Mouse (Mus musculus): ENCODE results near the gene Sox8.

Gene Sox8

GRCm38 (mm10) chr17:25555159-25555558 lies 15.3 kb downstream of the Sox8 start:
- no peak for DNase-seq

DNA sequence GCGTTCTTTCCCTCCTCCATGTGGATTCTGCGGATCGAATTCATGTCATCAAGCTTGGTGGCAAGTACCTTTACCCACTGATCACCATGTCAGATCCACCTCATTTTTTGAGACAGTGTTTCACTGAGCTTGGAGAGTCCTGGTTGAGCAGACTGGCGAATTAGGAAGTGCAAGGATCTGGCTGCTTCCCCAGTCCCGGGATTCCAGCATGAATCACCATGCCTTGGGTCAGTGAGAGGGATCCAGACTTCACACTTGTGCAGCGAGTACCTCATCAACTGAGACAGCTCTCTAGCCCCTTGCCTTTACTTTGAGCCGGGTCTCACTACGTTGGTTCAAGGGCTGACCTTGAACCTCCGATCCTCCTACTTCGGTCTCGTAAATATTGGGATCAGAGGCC lies 19.2 kb downstream of the Sox8 start:
- no peak for DNase-seq

- DNase-seq, result no peak
Measured at GRCm38 (mm10) chr17:25550020-25550419, 20.5 kb downstream of the Sox8 start.

DNA sequence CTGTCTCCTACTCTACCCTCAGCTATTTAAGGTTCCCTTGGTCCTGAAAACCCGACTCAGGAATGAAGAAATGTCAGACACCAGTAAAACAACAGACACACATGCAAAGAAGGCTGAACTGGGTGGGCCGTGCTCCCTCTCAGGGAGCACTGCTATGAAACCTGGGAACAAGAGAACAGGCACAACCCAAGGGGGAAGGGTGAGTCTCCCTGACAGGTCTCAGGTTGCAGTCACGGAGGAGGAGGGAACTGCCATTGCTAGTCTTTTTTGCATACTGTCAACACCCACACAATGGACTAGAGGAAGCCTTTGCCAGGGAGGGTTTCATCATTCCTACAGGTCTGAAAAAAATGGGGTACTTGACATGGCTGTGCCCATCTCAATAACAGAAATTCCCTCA lies 23.5 kb downstream of the Sox8 start:
- no peak for DNase-seq

DNA sequence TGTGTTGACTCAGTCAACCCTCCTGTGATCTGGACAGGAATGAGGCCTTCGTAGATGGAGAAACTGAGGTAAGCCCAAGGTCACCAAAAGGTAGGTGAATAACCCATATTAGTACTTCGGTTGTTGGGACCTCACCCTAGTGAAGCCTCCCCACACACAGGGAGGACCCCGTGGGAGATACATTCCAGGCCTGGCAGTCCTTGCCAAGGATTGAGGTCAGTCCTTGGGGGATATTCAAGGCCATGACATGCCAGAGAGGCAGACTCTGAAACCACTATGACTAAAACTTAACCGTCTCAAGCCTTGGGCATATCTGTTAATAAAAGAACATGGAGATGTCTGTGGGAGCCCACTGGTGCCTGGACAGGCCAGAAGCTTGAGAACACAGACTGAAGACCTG lies 28.7 kb downstream of the Sox8 start:
- DNase-seq, result no peak

DNA sequence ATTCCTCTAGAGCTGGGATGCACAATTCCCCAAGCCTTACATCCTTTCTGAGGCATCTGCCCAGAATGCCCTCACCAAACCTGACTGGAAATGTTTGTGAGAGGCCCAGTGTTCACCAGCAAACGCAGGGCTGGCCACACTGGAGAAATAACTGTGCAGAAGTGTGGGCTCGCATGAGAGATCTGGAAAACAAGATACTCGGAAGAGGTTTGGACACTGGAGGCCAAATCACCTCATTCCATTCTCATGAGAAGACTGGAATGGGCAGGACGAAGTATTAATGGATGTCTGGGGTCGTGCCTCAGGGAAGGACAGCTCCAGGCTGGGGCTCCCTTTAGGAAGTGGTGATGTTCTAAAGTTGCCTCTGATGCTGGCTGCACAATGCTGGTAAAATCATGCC lies 29.8 kb downstream of the Sox8 start:
- DNase-seq, result no peak

- DNase-seq, result no peak
Measured at GRCm38 (mm10) chr17:25538945-25539875, 31.3 kb downstream of the Sox8 start.

DNA sequence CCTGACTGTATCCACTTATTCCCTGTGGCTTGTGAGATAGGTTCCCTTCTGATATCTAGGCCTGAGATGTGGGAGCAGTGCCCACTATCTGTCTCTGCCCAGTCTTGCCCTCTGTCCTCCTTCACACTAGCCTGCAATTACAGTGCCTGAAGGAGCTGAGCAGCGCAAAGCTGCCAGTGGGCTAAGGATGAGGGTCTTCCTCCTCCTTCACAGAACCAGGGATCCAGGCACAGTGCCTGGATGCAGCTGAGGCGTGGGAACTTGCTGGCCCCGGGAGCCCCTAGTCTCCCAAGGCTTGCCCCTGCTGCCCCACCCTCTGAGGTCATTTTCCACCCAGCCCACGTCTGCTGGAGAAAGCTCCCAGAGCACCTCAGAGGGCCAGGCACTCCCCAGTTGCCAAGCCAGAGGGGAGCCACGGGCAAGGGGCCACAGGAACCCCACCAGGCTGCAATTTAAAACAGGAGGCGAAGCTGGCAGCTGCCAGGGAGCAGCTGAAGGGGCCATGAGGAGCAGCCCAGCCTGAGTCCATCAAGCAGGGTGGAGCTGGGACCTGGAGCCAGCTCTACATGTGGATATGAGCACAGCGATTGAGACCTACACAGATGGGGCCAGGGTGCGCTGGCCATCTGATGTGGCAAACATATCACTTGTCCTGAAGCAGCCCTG lies 40.0 kb downstream of the Sox8 start:
- no peak for DNase-seq

DNA sequence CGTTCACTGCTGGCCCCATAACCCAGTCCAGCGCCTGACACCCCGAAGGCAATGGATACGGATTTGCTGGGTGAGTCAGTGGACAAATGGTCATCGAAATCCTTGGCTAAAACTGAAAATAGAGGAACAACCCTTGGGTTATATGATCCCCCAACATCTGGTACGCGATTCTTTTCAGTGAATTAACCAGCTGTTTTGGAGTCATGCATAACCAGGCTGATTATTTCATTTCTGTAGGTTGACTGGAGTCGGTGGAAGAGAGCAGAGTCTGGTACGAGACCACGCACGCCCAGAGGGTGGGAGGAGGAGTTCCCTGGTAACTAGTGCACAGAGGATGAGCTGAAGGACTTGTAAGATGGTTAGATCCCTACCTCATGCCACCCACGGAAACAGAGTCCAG lies 48.4 kb downstream of the Sox8 start:
- no peak for DNase-seq

GRCm38 (mm10) chr17:25520492-25520891 lies 50.0 kb downstream of the Sox8 start:
- no peak for DNase-seq

DNA sequence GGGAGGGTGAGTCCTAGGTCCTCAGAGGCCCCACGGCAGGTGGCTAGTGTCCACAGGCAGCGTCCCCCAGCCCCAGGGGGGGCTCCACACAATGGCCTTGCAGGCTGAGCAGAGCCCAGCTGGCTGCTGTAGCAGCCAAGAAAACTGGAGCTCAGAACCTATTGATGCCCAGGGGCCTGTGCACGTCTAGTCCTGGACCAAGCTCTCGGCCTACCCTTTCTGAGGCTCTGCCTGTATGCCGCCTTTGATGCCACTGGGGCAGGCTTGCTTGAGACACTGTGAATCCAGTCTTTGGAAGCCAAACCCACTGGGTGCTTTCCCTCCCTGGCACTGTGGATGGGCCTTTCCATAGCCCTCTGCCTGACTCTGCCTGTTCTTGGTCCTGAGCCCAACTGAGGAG lies 51.0 kb downstream of the Sox8 start:
- DNase-seq, result peak; percentile 29

DNA sequence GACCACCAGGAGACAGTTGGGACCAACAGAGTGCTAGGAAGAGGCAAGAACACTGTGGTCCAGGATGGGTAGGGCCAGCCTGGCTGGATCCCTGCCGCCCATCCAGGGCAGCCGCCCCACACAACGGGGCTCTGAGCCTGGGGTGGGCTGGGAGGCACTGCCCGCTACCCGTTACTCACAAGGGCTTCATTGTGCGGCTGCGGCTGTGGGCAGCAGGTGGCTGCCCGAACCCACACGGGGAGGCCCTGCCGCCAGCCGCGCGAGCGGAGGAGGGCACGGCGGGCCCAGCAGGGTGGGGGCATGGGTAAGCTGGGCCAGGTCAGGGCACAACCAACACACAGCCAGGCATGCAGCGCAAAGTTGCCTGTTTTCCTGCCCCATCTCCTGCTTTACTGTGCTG lies 52.3 kb downstream of the Sox8 start:
- DNase-seq, result peak; percentile 44

DNA sequence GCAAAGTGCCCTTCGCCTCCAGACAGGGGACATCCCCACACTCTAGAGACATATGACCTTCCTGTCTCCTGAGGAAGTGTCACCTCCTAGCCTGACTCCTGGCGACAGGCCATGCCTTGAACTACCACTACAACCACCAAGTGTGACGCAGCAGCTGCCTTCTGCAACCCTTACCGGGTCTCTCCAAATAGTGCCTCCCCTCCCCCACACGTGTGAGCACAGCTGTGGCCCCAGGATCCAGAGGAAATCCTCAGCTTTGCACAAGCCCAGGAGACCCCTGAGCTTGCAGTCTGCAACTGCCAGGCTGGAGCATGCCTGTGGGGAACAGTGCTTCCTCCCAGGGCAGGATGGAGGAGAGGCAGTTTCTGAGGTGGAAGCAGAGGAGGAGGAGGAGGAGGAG lies 54.2 kb downstream of the Sox8 start:
- DNase-seq, result no peak

All from cerebellum, adult 11-12 months (tissue).